Mouse (Mus musculus) forebrain, embryonic 14.5 days (tissue): ENCODE data around the gene Tedc1. TPM values are rescaled to one million over a fixed set of nuclear protein-coding genes. Genes with fewer than 3 reads are reported as not detected.
A peak's percentile ranks its signal among the peaks of the same experiment; 100 is the strongest.

Experiments used
- ATAC-seq: fragments of 200-750 bp; cut with Nextera tagmentation; 2 replicates; pipeline ENCODE4 v1.8.0; 2017; ENCODE audit warnings: mild to moderate bottlenecking, moderate library complexity
- DNase-seq: peaks from one replicate; pipeline ENCODE4 v3.0.0-alpha.2; 2015; ENCODE audit warnings: low spot score
- H3K27ac ChIP-seq: fragments of 300-500 bp; sonication (generic); 2 replicates; pipeline ENCODE4 v1.5.1; 2014; ENCODE audit warnings: low read depth, mild to moderate bottlenecking, control low read depth, low read length, moderate library complexity
- H3K27me3 ChIP-seq: fragments of 300-500 bp; sonication (generic); replicated peaks from 2 replicates; pipeline ENCODE4 v1.6.1; 2014; ENCODE audit warnings: low read length, control low read depth, mixed read lengths; ENCODE audit not compliant: control insufficient read depth, insufficient read depth
- H3K36me3 ChIP-seq: fragments of 300-500 bp; sonication (generic); 2 replicates; pipeline ENCODE4 v1.6.1; 2014; ENCODE audit warnings: low read length, control low read depth; ENCODE audit not compliant: control insufficient read depth, insufficient read depth
- H3K4me1 ChIP-seq: fragments of 300-500 bp; sonication (generic); 2 replicates; pipeline ENCODE4 v1.6.1; 2014; ENCODE audit warnings: antibody characterized with exemption, low read length, control low read depth; ENCODE audit not compliant: control insufficient read depth, insufficient read depth
- H3K4me2 ChIP-seq: fragments of 300-500 bp; sonication (generic); 2 replicates; pipeline ENCODE4 v1.6.1; 2014; ENCODE audit warnings: mild to moderate bottlenecking, control low read depth, low read length
- H3K4me3 ChIP-seq: fragments of 300-500 bp; sonication (generic); 2 replicates; pipeline ENCODE4 v1.5.1; 2014; ENCODE audit warnings: low read depth, low read length, control low read depth
- H3K9ac ChIP-seq: fragments of 300-500 bp; sonication (generic); 2 replicates; pipeline ENCODE4 v1.6.1; 2014; ENCODE audit warnings: mild to moderate bottlenecking, low read length, control low read depth, moderate library complexity
- H3K9me3 ChIP-seq: fragments of 300-500 bp; sonication (generic); replicated peaks from 2 replicates; pipeline ENCODE4 v1.6.1; 2016; ENCODE audit warnings: low read length, control low read depth, mixed read lengths; ENCODE audit not compliant: control insufficient read depth
- WGBS: fragments of 180-500 bp; shearing (Covaris S2); extraction: QIAGEN DNeasy Blood & Tissue Kit; methylation state at CpG from one replicate; pipeline ENCODE4 v1.1.7; 2014; 5-methylcytosine and 5-hydroxymethylcytosine counted together
- polyA plus RNA-seq: library from polyadenylated mRNA; unstranded; fragments of >200 nt; fragmentation: Nextera tagmentation; extraction: Ambion mirVana; gene quantifications from 2 replicates; pipeline ENCODE4 v1.2.1, GENCODE M21; 2014

The Tedc1 gene
- 9.5 and 10.2 TPM in 2 replicates for polyA plus RNA-seq

DNA sequence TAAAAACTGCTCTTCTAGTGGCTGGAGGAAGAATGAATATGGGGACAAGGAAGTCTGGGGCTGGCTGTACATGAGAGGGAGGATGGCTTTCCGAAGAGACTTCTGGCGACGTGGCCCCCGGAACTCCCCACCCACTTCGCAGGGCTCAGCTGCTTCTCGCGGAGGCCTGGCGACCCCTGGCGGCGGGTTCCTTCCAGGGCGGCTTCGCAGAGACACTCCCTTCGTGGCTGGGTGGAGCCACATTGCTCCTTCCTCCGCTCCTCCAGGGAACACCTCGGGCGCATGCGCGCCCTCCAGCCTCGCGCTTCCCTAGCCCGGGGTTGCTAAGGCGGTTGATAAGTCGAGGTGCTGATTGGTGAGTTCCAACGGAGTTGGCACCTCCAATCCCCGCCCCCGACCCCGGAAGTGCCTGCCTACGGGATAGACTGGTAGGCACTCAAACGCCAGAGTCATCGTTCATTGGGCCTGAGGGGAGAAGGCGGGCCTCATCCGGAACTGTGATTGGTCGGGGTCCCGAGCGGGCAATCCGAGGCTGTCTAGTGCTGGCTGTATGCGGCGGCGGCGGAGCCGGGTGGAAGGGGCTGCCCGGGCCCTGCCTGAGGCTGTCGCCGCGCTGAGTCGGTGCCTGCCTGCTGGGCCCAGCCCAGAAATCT lies at the start of gene Tedc1:
Tedc1 (plus strand) TSS at position 535 of the 653 bp plus-strand sequence.
- H3K4me3 ChIP-seq: peak within 1 kb of the TSS; percentile 59
- DNase-seq (peak; percentile 100), ATAC-seq (peak; percentile 97)
- under 1% methylated on average over 46 of the region's 46 CpGs for WGBS
- H3K27ac ChIP-seq: peak within 1 kb of the TSS; percentile 9; the same call in 1 of the 2 replicates
- peaks cover 18% of the 10 kb centered on the region for H3K4me1 ChIP-seq
- no peaks in the 10 kb centered on the region for H3K36me3 ChIP-seq
- peak within 1 kb of the TSS; percentile 82 for H3K4me2 ChIP-seq
- peak within 1 kb of the TSS; percentile 63 for H3K9ac ChIP-seq
- no peaks in the 10 kb centered on the region; the same call in 1 of the 2 replicates for H3K27me3 ChIP-seq
- no peaks in the 10 kb centered on the region for H3K9me3 ChIP-seq

DNA sequence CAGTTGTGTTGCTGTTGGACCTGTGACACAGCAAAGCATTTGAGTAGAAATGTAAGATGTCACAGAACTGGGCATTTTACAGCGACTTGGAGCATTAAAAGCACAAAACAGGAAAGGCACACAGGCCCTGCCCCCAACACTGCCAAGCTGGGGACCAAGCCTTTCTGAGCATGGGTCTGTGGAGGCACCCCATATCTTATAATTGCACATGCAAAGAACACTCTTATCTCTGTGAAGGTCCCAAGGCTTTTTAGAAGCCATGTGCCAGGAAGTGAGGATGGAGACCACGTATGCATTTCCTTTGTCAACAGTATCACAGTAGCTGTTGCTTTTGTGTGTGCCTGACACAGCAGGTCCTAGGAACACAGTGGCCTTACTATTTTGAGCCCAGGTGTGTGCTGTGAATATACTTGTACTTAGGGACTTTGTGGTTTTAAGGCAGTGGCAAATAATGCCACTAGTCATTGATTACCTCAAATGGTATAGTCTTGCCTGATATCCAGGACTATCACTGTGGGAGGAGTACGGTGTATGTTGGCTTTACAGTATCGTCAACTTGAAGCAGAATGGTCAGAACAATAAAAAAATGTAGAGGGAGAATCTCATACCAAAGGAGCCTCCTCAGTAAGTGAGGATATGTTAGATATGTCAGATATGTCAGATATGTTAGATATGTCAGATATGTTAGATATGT lies 48.6 kb upstream of the Tedc1 start:
- no peak overlapping the region for H3K4me3 ChIP-seq
- H3K36me3 ChIP-seq: 0 out of 2 replicates have a peak, but pooled peaks cover 4% of the 10 kb centered on the region
- H3K4me2 ChIP-seq: no peak overlapping the region
- H3K27me3 ChIP-seq: no peaks in the 10 kb centered on the region
- no peak overlapping the region for H3K9ac ChIP-seq
- no peak overlapping the region for H3K27ac ChIP-seq
- DNase-seq (no peak), ATAC-seq (no peak)
- H3K9me3 ChIP-seq: no peaks in the 10 kb centered on the region
- H3K4me1 ChIP-seq: no peaks in the 10 kb centered on the region
- WGBS: 83% methylated on average over 4 of the region's 4 CpGs

- ATAC-seq: no peak
- Histone ChIP-seq H3K27ac (no peak overlapping the region), H3K4me1 (no peaks in the 10 kb centered on the region), H3K4me3 (no peak overlapping the region), H3K9me3 (no peaks in the 10 kb centered on the region), H3K4me2 (no peak overlapping the region), H3K9ac (no peak overlapping the region), H3K27me3 (no peaks in the 10 kb centered on the region), H3K36me3 (peaks cover 6% of the 10 kb centered on the region)
- 89% methylated on average over 17 of the region's 17 CpGs for WGBS
- DNase-seq: no peak
Measured at GRCm38 (mm10) chr12:113108528-113109283, 47.5 kb upstream of the Tedc1 start.

DNA sequence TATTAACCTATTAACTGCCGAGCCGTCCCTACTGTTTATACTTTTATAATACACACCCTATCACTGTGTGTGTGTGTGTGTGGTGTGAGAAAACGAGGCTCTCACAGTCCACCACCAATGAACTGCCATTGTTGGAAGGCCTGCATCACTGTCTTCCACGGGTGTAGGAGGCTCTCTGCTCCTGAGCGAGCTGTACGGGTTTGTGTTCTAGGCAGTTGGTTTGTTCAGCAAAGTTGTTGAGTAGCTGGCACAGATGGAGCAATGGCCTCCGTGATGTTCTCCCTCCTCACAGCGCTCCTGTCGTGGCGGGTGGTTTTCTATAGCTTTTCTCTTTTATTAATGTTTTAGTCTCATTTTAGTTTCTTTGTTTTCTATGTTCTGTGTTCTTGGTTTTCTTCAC lies 46.4 kb upstream of the Tedc1 start:
- no peak overlapping the region for H3K9ac ChIP-seq
- DNase-seq (no peak), ATAC-seq (no peak)
- H3K27me3 ChIP-seq: no peaks in the 10 kb centered on the region
- H3K27ac ChIP-seq: no peak overlapping the region
- no peaks in the 10 kb centered on the region for H3K4me1 ChIP-seq
- peaks cover 17% of the 10 kb centered on the region for H3K36me3 ChIP-seq
- no peaks in the 10 kb centered on the region for H3K9me3 ChIP-seq
- no peak overlapping the region for H3K4me2 ChIP-seq
- H3K4me3 ChIP-seq: no peak overlapping the region
- WGBS: 74% methylated on average over 10 of the region's 10 CpGs

DNA sequence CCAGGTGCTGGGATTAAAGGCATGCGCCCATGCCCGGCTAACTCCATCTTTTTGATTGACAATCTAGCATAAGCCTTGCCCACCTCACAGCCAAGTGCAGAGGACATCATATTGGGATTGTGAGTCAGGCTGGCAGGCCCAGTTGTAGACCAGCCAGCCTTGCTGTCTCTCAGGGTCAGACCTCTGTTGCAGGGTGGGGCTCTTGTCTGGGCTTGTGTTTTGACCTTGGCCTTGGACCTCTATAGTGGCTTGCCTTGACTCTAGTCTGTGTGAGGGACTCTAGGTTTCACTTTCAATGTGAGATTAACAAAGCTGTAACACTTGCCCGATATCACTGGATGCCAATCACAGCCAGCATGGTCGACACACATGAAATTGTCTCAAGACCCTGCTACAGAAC lies 42.1 kb upstream of the Tedc1 start:
- Histone ChIP-seq H3K4me2 (no peak overlapping the region), H3K4me3 (no peak overlapping the region), H3K36me3 (peaks cover 54% of the 10 kb centered on the region), H3K27ac (no peak overlapping the region), H3K4me1 (no peaks in the 10 kb centered on the region), H3K27me3 (no peaks in the 10 kb centered on the region), H3K9me3 (no peaks in the 10 kb centered on the region), H3K9ac (no peak overlapping the region)
- WGBS: 87% methylated on average over 4 of the region's 4 CpGs
- ATAC-seq (no peak), DNase-seq (no peak)

GRCm38 (mm10) chr12:113114856-113115538 lies 41.2 kb upstream of the Tedc1 start:
- ATAC-seq (no peak), DNase-seq (no peak)
- Histone ChIP-seq H3K9ac (no peak overlapping the region), H3K4me2 (no peak overlapping the region), H3K9me3 (no peaks in the 10 kb centered on the region), H3K4me1 (no peaks in the 10 kb centered on the region), H3K36me3 (peaks cover 56% of the 10 kb centered on the region), H3K27me3 (no peaks in the 10 kb centered on the region), H3K4me3 (no peak overlapping the region), H3K27ac (no peak overlapping the region)
- 88% methylated on average over 16 of the region's 16 CpGs for WGBS

- Histone ChIP-seq H3K36me3 (peaks cover 88% of the 10 kb centered on the region), H3K27me3 (no peaks in the 10 kb centered on the region), H3K4me2 (no peak overlapping the region), H3K27ac (no peak overlapping the region), H3K4me3 (no peak overlapping the region), H3K9me3 (no peaks in the 10 kb centered on the region), H3K9ac (no peak overlapping the region), H3K4me1 (no peaks in the 10 kb centered on the region)
- peak; percentile 71; the same call in 1 of the 2 replicates for ATAC-seq
- peak; percentile 89 for DNase-seq
- WGBS: 86% methylated on average over 20 of the region's 20 CpGs
Measured at GRCm38 (mm10) chr12:113119516-113120410, 36.5 kb upstream of the Tedc1 start.

- Histone ChIP-seq H3K4me2 (no peak overlapping the region), H3K4me3 (no peak overlapping the region), H3K36me3 (peaks cover 100% of the 10 kb centered on the region), H3K27ac (no peak overlapping the region), H3K4me1 (no peaks in the 10 kb centered on the region), H3K9me3 (no peaks in the 10 kb centered on the region), H3K27me3 (no peaks in the 10 kb centered on the region), H3K9ac (no peak overlapping the region)
- 90% methylated on average over 6 of the region's 6 CpGs for WGBS
- no peak for ATAC-seq
- no peak for DNase-seq
Measured at GRCm38 (mm10) chr12:113124726-113125125, 31.5 kb upstream of the Tedc1 start.
